Mouse (Mus musculus) testis, adult 2 months (tissue): ENCODE measurements around the gene Gm5767.

Experiments used
- CTCF ChIP-seq: fragments of 200-500 bp; IDR thresholded peaks from 2 replicates; pipeline ENCODE4 v1.5.1; 2012; ENCODE audit warnings: low read depth, mild to moderate bottlenecking, inconsistent platforms, low read length, moderate library complexity; ENCODE audit not compliant: control insufficient read depth, insufficient read depth, insufficient replicate concordance
- POLR2A ChIP-seq: fragments of 200-500 bp; IDR thresholded peaks from 2 replicates; pipeline ENCODE4 v1.6.1; 2012; ENCODE audit warnings: low read depth, mild to moderate bottlenecking, inconsistent platforms, low read length, moderate library complexity; ENCODE audit not compliant: control insufficient read depth

DNA sequence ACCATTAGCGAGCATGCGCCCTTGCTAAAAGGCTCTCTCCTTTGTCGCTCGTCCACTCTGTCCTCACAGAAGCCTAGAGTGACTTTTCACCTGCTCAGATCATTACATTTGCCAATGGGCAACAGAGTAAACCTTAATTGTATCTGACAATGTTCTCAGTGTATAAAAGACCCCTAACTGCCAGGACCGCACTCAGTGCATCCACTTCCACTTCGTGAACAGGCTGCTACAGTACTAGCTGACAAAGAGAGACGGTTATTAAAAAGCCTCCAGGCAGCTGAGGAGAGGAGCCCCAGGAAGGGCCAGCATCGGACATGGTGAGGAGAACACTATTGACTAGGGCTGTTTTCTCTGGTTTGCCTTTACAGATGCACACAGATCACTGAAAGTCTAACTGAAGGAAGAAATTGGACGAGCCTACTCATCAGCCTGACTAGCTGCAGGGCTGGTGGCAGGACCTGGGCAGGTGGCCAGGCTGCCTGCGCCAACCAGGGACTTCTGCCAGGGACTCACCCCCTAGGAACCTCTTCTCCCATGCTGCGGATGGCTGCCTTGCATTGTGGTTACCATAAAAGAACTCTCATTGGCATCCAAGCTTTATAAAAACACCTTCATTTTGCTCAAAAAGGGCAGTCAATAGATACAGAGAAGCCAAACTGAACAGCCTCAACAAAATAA is 9.5 kb downstream of the Gm5767 start:
- TF ChIP-seq CTCF (no peak), POLR2A (no peak)
